Mouse (Mus musculus) layer of hippocampus, postnatal 10 days (tissue): ENCODE measurements around the gene C130026I21Rik. TPM values are rescaled to one million over a fixed set of nuclear protein-coding genes. Genes with fewer than 3 reads are reported as not detected.
"Not testable (repeated sequence)": the region's sequence is repeated elsewhere in the genome, so short reads cannot be mapped to it uniquely, and the experiment has no call there.

Experiments used
- DNase-seq, 2 experiments: peaks; one replicate each; pipeline ENCODE4 v3.0.0; 2021; ENCODE audit warnings: low spot score in 2 of 2
- long read RNA-seq: library from polyadenylated mRNA; stranded (forward); transcript quantifications from one replicate; pipeline ENCODE4 v2.0.0, GENCODE M21; 2023
- total RNA-seq, 2 experiments: library from RNA; stranded (reverse); gene quantifications; 2 replicates each; pipeline ENCODE4 v1.2.3; 2021

C130026I21Rik gene
- under 1 TPM; 0.42 to 0.69 TPM for total RNA-seq
- long read RNA-seq, partial matches to known transcripts = 0 of 1 reads
- long read RNA-seq, other reads (novel, unspliced or antisense) = 1 of 1 reads

- not testable (repeated sequence) for DNase-seq
Observed at GRCm38 (mm10) chr1:85270466-85270865, at the start of gene C130026I21Rik. TSS of gene C130026I21Rik (minus strand) at chr1:85270566.

GRCm38 (mm10) chr1:85287063-85287462 lies 16.7 kb upstream of the C130026I21Rik start:
- DNase-seq = peak in 1 of 2 experiments; percentile 10

- DNase-seq = not testable (repeated sequence)
Observed at GRCm38 (mm10) chr1:85276421-85276820, 6.1 kb upstream of the C130026I21Rik start.

- DNase-seq = peak in 1 of 2 experiments; percentile 25
Observed at GRCm38 (mm10) chr1:85258634-85259033, 11.7 kb downstream of the C130026I21Rik start.

- not testable (repeated sequence) for DNase-seq
Observed at GRCm38 (mm10) chr1:85255217-85255616, 15.1 kb downstream of the C130026I21Rik start.

GRCm38 (mm10) chr1:85251211-85251610 lies 19.2 kb downstream of the C130026I21Rik start:
- not testable (repeated sequence) for DNase-seq

GRCm38 (mm10) chr1:85248985-85249384 lies 21.4 kb downstream of the C130026I21Rik start:
- DNase-seq = not testable (repeated sequence)

- DNase-seq = not testable (repeated sequence)
Observed at GRCm38 (mm10) chr1:85246776-85247460, 23.4 kb downstream of the C130026I21Rik start.

- not testable (repeated sequence) for DNase-seq
Observed at GRCm38 (mm10) chr1:85246266-85246665, 24.1 kb downstream of the C130026I21Rik start.

GRCm38 (mm10) chr1:85244941-85245340 lies 25.4 kb downstream of the C130026I21Rik start:
- DNase-seq = not testable (repeated sequence)

GRCm38 (mm10) chr1:85243023-85243422 lies 27.3 kb downstream of the C130026I21Rik start:
- DNase-seq = not testable (repeated sequence)

- DNase-seq = not testable (repeated sequence)
Observed at GRCm38 (mm10) chr1:85239018-85239775, 31.2 kb downstream of the C130026I21Rik start.

- not testable (repeated sequence) for DNase-seq
Observed at GRCm38 (mm10) chr1:85206531-85206930, 63.8 kb downstream of the C130026I21Rik start.

- not testable (repeated sequence) for DNase-seq
Observed at GRCm38 (mm10) chr1:85199523-85199922, 70.8 kb downstream of the C130026I21Rik start.

GRCm38 (mm10) chr1:85198647-85199350 lies 71.6 kb downstream of the C130026I21Rik start:
- DNase-seq = not testable (repeated sequence)

- not testable (repeated sequence) for DNase-seq
Observed at GRCm38 (mm10) chr1:85196732-85197131, 73.6 kb downstream of the C130026I21Rik start.

- not testable (repeated sequence) for DNase-seq
Observed at GRCm38 (mm10) chr1:85193761-85194160, 76.6 kb downstream of the C130026I21Rik start.

GRCm38 (mm10) chr1:85181981-85182380 lies 88.4 kb downstream of the C130026I21Rik start:
- DNase-seq = not testable (repeated sequence)

GRCm38 (mm10) chr1:85178971-85179370 lies 91.4 kb downstream of the C130026I21Rik start:
- DNase-seq = not testable (repeated sequence)

GRCm38 (mm10) chr1:85162841-85163240 lies 107.5 kb downstream of the C130026I21Rik start:
- not testable (repeated sequence) for DNase-seq

GRCm38 (mm10) chr1:85155151-85155550 lies 115.2 kb downstream of the C130026I21Rik start:
- not testable (repeated sequence) for DNase-seq
